Mouse (Mus musculus) erythroblast, adult 5-6 weeks (primary cell): Measurements from ENCODE around the gene Ppox. TPM values are rescaled to one million over a fixed set of nuclear protein-coding genes. Genes with fewer than 3 reads are reported as not detected.
A peak's percentile ranks its signal among the peaks of the same experiment; 100 is the strongest.

Source experiments
- ATAC-seq: replicated peaks from 2 replicates; pipeline ENCODE4 v1.8.0; 2016; ENCODE audit warnings: moderate number of reproducible peaks, mild to moderate bottlenecking, moderate TSS enrichment, inconsistent platforms; ENCODE audit not compliant: poor library complexity, low FRiP score, severe bottlenecking
- total RNA-seq, 2 experiments: library from RNA; stranded (forward) in 1 of 2; stranded (reverse) in 1 of 2; fragments of 150-400 nt in 1 of 2; fragments of 200-764, 138-1000 nt in 1 of 2; gene quantifications; 2 replicates each; pipeline versions ENCODE4 v1.2.3 to v1.2.4; 2015 to 2017; ENCODE audit warnings: low replicate concordance in 2 of 2

Gene Ppox
- total RNA-seq, 2 experiments from 2014 or later: 416 to 765 TPM

- ATAC-seq: peak; percentile 96
Observed at GRCm38 (mm10) chr1:171287136-171288081, 6.4 kb upstream of the Ppox start, which contains the start of gene Usp21. Gene Usp21 (minus strand): TSS chr1:171287991.

DNA sequence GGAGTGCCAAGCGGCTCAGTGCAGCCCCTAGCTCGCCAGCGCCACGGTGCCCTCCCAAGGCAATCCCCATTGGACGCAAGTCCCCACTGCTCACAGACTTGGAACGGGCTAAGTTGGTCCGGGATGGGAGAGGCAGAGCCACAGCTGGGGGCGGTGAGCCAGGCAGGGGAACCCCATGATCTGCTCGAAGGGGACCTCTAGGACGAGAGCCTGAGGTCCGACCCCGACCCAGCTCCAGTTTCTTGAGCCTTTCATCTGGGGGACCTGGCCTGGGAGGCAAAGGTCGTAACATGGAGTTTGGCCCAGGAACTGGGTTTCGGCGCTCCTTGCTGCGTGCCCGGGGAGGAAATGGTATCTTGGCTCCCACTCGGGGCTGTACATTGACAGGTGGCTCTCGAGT lies 5.5 kb upstream of the Ppox start:
- ATAC-seq: no peak

- no peak for ATAC-seq
Observed at GRCm38 (mm10) chr1:171285096-171285892, 4.3 kb upstream of the Ppox start.

GRCm38 (mm10) chr1:171284491-171284890 lies 3.5 kb upstream of the Ppox start:
- ATAC-seq: no peak

DNA sequence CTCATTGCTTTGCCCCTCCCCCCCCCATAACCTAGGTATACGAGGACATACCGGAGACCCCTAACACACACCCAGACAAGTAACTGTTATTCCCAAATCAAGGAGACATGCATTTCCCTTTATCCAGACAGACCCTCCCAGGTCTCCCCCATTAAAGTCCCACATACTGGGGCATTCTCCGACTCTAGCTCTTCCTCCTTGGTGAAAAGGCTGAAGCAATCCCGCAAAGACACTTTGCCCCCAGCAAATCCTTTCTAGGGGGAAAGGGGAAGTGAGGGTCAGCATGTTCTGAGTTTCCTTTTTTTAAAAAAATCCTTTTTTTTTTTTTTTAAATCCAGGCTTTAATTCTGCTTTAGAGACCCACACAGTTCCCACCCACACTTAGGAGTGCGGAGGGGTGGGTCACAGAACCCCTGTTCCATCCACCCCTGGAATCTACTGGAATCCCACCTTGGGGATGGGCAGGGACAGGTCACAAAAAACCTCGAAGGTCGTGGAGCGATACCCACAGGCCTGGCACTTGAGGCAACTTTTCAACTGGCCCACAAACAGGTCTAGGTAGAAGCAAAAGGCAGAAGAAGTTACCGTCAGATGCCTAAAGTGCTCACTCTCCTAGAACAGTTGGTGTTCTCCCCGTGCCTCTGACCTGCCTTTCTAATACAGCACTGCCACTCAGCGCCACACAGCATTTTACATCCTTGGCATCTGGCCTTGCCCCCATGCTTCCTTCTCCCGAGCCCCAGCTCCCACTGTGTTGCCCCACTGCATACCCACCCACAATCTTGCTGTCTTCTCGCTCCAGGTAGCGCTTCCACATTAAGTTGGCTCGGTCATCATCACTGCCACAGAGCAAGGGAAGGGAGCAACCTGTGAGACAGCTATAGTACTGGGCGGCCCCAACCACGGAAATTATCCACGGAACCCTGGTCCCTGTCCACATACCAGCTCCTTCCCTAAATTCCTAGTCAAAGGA lies 2.5 kb upstream of the Ppox start:
- ATAC-seq: no peak

DNA sequence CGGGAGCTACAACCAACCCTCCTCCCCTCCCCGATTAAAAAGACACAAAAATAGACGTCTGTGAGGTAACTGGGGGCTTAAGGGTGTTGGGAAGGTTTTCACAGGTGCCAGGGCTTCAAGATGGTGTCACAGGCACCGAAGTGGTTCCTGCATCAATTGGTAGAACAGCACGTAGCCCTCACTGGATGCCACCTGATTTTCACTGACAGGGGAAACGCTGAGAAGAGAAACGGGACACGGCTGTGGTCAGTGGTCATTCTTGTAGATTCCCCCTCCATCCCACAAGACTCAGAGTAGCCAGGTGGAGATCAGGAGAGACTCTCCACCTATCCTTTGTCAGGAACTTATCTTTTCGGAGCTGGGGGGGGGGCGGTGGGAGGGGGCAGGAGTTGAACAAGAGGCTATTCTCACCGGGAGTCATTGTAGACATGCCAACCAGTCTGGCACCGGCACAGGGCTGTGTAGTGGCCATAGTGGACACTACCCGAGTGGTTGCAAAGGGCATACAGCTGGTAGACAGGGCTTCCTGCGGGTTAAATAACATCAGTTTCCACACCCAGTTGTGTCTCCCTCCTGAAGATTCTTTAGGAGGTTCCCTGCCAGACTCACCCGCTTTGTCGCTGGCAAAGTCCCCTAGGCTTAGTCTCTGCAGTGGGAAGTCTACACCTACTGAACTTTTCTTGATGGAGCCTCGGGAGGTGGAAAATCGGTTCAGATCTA lies 1.3 kb upstream of the Ppox start:
- no peak for ATAC-seq

GRCm38 (mm10) chr1:171281528-171281923 lies 540 bp upstream of the Ppox start:
- ATAC-seq: peak; percentile 60

- ATAC-seq: peak; percentile 37
Observed at GRCm38 (mm10) chr1:171280250-171280915, 603 bp downstream of the Ppox start.

DNA sequence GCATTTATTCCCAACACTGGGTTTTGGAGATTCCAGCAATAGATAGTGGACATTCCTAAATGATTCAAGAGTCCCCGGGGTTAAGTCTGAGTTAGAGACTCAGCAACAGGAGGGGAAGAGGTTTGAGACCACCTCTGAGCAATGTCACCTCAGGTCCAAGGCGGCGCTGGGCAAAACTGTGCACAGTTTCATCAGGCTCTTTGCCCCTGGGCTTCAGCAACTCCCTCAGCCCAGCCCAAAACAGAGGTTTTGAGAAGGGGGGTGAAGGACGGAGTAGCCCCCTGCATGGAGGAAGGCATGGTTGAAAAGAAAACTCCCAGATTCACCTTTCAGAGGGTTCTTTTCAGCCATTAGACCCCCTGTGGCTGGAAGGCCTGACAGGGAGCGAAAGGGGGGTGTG lies 1.3 kb downstream of the Ppox start:
- ATAC-seq: no peak

DNA sequence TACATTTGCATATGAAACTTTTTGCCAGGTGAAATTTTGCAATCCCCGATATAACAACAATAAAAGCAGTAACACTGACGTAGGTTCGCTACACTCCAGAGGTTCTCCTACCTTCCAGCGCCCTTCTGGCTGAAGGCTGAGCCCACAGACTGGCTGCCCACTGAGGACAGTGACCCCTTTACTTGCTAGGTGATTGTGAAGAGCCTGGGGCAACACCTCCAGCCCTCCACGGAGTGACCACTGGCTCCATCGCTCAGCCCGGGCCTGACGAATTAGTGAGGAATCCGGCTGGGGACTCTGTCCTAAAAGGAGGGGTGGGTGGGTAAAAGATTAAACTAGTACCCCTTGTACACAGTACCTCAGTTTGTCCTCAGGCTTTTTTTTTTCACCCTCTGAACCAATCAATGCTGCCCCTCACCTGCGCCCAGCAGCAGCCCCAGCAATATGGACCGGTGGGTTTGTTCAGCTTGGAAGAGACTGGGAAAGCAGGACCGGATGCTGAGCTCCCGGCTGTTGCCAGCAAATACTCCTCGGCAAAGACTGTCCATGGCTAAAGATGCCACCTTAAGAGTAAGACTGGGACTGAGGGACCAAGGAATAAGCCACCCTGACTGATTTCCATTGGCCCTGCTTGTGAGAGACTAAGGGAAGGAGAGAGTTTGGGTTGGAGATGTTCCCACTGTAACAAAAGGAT lies 1.8 kb downstream of the Ppox start:
- ATAC-seq: no peak

DNA sequence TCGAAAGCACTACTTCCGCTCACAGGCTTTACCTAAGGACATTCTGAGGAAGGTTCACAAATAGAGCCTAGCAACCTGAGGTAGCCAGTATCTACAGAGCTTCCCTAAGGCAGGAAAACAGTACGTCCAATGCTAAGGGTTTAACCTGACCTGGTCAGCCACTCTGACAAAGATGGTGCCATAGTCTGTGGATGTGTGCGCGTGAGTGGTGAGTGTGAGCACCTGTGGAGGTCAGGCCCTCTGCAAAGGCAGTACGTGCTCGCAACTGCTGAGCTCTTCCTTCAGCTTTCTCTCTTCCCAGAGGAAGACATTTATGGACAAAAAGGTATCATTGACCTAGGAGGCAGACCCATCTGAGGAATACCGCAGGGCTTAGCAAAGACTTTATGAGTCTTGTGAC lies 2.5 kb downstream of the Ppox start:
- no peak for ATAC-seq

DNA sequence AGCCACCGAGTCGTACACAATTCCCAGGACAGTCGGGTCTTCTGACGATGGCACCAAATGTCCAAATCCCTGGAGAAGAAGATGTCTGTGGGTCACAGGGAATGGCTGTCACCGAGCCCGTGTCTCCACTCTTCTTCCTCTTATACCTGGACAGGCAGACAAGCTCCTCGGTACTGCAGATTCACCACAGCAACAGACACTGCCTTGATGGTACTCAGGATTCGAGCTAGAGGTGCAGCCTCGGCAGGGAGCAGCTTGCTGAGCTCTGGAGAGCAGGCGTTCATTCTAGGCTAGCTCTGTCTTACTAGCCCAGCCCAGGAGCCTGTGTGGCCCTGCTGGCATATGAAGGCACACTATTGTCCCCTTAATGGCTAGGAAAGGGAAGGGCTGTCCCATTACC lies 3.2 kb downstream of the Ppox start:
- ATAC-seq: no peak

DNA sequence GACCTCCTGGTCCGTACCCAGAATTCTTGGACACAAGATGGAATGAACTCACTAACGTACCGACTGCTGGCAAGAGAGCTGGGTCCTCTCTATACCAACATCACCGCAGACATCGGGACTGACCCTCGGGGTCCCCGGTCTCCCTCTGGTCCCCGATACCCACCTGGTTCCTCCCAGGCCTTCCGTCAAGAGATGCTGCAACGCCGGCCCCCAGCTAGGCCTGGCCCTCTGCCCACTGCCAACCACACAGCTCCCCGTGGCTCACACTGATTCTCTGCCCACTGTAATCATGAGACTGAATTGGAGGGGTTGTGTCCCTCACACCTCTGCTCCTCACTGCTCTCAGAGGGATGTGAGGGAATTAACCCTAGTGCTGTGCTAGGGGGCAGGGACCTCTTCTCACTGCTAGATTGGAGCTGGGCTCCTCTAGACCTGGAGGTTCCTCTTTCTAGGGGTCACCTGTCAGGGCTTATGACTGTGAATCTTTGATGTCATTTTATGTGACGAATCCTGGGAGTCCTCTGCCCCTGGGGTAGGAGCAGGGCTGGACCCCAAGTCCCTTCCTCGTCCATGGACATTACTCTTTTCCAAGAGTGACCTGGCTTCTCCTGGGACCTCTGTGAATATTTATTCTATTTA lies 4.8 kb downstream of the Ppox start:
- ATAC-seq: no peak

DNA sequence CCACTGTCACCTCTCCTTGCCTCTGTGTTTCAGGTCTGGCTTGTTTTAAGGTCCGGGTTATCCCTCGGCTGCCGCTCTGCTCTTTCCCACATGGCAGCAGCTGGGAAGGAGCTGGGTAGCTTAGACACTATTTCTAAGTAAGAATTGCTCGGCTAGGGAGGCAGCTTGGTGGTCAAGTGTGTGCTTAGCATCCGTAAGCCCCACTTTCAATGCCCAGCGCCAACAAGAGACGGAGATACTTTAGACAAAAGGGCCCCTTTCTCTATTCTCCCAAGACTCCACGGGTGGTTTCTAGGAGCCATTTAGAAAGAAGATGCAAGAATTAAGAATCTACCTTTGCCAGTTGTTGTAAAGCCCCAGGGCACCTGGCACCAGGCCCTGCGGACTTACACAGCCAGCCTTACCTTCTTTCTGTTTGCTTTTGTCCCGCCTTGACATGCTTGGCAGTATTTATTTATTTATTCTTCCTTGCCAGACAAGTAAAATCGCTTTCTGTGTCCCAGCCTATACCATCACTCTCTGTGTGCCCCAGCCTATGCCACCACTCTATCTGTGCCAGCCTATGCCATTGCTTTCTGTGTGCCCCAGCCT lies 5.7 kb downstream of the Ppox start:
- no peak for ATAC-seq

- no peak for ATAC-seq
Observed at GRCm38 (mm10) chr1:171274171-171274570, 6.8 kb downstream of the Ppox start.

DNA sequence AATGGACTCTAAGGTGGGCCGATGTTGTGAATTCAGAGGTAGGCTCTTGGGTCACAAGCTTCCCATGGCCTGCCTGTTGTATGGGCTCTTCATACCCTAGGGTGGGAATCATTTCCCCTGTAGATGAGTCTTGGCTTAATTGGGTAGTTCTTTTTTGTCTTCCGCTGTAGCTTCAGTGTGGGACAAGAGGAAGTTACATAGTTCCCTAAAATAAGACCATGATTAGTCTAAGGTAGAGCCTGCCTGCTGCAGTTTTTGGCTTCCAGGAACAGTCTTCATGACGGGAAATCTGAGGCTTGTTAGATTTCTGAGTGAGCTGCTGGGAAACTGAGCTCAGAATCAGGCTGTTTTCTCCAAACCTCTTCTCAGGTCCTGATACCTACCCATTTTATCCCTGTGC lies 8.9 kb downstream of the Ppox start:
- ATAC-seq: no peak

- ATAC-seq: no peak
Observed at GRCm38 (mm10) chr1:171271622-171272021, 9.4 kb downstream of the Ppox start.
